Mouse (Mus musculus): ENCODE measurements around the gene Rbms2. TPM values are rescaled to one million over a fixed set of nuclear protein-coding genes. Genes with fewer than 3 reads are reported as not detected.
A peak's percentile ranks its signal among the peaks of the same experiment; 100 is the strongest.
"Not testable (repeated sequence)": the region's sequence is repeated elsewhere in the genome, so short reads cannot be mapped to it uniquely, and the experiment has no call there.

Rbms2 gene
- total RNA-seq, 4 experiments from 2014 or later: 53.5 to 63.6 (median 60.7) TPM

DNA sequence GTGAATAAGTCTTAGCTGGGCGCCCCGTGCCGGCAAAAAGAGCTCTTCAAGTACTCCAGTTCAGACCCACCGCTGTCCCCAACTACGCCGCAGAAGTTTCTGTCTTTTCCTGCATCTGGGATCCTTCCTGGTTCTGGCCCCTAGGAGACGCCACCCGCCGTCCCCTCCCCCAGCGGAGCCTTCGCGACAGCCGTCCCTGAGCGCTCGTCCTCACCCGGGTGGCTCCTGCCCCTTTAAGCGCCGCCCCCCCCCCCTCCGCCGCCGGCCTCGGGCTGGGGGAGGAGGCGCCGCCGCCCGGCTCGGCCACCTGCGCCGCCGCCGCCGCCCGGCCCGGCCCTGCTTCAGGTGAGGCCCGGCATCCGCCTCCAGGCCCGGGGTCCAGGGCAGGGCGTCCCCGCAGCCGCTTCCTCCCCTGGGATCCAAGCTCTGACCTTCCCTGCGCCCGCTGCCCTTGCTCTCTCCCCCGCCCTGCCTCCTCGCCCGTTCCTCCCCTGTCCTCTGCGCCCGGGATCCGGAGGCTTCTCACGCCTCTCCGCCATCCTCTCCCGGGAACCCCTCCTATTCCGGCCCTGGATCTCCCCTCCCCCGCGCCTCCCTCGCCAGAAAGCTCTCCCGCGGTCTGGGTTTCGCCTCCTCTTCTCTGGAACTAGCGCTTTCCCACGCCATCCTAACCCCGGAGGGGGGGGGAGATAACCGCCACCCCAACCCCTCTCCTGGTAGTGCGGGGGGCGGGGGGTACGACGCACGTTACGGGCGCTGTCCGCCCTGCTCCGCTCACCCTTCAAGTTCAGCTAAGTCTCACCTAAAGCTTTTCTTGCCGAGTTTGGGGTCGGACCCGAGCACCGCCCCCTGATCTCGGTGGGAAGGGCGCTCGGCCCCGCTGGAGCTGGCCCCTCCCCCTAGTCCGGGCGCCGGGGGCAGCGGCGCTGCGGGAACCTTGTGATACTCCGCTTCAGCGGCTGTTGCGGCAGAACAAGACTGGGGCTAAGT lies 87.3 kb downstream of the Rbms2 start:
- peak; percentile 76 to 78 for DNase-seq (ENCODE audit: low spot score in 2 of 2)

DNA sequence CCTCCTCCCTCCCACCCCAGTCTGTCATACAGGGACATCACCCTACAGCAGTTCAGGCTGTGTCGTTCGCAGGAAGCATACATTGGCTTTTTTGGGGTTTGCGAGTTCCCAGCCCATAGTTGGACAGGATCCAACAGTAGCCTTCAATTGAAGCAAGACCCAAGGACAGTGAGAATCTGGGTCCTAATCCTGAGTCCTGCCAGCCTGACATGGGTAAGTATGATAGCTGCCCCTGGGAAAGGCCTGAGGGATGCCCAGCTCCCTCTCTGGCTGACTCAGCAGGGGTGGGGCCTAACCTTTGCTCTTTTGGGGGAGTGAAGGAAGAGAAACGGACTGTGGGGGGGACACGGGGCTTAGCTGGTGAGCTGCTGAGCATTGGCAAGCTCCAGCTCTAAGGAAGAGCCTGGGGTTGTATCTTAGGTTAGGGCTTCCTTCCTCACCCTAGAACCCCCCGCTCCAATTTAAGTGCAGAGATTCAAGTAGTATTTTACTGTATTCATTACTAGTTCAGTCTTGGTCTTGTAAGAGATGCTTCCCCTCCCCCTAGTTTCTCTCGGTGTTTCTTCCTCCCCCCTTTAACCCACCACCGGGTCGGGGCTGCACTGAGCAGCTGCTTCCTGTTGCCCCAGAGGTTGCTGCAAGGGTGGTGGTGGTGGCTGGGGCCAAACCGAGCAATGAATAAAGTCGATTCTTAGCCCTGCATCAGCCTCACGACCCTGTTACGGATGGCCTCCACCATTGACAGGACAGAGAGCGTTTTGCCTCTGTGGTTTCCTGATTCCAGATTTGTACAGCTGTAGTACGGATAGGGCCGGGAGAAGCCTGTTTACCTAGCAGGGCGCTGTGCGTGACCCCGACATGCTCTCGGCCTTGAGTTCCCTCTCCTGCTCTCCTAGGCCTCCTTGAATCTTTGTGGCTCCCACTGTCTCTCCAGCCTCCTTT lies 88.3 kb downstream of the Rbms2 start, which contains the start of gene Baz2a:
TSS of gene Baz2a (plus strand) at position 14 of the 942 bp plus-strand sequence.
- peak; percentile 23 to 32 for DNase-seq (ENCODE audit: low spot score in 2 of 2)

DNA sequence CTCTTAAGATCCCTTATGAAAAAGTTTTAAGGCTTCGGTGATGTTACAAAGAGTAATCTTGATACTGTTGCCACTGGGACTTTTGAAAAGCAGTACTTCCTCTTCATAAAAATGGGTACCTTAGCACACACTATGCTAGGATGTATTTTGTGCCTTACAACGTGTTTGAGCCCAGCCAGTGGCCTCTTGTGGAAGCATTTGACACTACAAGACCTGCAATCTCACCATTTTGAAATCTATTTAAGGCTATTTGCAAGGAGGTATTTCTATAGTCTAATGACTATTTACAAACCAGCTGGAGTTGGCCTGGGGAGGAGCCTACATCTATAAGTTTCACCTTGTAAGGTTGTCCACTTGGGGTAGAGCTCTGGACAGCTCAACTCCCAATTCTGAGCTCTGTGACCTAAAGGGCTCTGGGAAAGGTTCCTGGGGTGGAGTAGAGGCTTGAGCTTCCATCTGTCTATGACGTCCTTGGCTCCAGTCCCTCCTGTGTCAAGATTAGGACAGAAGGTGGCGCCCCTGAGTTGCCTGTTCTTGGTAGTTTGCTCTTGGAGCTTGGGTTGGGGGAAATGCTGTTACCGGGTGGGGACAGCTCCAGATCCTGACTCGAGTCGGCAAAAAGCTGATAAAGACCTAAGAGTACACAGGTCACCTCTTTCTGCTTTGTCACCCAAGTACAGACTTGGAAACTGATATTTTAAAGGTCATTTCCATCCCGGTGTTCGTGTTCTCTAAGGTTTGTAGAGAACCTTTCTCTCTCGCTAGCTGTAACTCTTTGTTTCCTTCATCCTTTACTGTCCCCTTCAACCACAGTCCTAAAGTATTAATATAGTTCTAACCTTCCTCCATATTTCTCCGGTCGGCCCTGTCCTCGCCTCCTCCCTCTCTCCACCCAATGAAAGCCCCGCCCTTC lies 89.2 kb downstream of the Rbms2 start:
- peak; percentile 90 to 94 for DNase-seq (ENCODE audit: low spot score in 2 of 2)

DNA sequence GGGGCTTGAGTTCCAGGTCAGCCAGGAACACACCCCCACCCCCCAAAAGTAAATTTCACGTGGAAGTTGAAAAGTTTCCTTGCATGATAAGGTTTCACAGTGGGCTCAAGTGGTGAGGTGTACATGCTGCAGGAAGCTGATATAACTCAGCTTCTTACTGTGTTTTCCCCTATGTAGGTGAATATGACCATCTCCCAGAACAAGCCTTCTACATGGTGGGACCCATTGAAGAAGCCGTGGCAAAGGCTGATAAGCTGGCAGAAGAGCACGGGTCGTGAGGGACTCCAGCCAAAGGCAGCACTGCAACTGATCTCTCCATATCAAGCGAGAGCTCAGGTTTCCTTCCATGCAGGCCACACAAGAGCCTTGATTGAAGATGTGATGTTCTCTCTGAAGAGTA lies 90.3 kb downstream of the Rbms2 start:
- no peak for DNase-seq (ENCODE audit: low spot score in 2 of 2)

DNA sequence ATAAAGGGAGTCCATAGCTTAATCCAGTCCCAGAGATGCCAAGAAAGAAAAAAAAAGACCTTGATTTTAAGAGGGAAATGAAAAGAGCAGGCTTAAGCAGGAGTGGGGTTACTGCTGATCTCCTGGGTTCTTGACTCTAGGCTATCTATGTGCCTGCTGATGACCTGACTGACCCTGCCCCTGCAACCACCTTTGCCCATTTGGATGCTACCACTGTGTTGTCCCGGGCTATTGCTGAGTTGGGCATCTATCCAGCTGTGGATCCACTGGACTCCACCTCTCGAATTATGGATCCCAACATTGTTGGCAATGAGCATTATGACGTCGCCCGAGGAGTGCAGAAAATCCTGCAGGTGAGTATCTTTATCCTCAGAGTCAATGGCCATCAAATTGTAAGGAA lies 91.9 kb downstream of the Rbms2 start:
- DNase-seq (ENCODE audit: low spot score in 2 of 2): no peak

DNA sequence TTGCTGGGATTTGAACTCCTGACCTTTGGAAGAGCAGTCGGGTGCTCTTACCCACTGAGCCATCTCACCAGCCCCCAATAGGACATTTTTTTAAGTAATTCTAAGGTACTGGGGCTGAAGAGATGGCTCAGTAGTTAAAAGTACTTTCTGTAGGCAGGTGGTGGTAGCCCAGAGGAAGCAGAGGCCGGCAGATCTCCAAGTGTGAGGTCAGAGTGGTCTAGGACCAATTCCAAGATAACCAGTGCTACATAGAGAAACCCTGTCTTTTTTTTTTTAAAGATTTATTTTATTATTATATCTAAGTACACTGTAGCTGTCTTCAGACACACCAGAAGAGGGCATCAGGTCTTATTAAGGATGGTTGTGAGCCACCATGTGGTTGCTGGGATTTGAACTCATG lies 92.9 kb downstream of the Rbms2 start:
- not testable (repeated sequence) for DNase-seq (ENCODE audit: low spot score in 2 of 2)

DNA sequence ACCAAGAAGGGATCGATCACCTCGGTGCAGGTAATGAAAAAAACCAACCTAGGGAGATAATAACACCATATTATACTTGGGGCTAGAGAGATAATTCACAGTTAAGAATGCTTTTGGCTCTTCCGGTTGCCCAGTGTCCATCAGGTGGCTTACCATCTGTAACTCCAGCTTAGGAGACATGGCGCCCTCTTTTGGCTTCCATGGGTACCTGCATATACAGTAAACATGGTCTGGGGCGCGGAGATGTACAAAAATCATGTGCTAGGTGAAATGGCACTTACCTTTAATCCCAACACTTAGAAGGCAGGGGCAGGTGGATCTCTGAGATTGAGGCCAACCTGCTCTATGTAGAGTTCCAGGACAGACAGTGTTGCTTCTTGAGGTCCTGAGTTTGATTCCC lies 93.7 kb downstream of the Rbms2 start:
- DNase-seq (ENCODE audit: low spot score in 2 of 2): no peak

DNA sequence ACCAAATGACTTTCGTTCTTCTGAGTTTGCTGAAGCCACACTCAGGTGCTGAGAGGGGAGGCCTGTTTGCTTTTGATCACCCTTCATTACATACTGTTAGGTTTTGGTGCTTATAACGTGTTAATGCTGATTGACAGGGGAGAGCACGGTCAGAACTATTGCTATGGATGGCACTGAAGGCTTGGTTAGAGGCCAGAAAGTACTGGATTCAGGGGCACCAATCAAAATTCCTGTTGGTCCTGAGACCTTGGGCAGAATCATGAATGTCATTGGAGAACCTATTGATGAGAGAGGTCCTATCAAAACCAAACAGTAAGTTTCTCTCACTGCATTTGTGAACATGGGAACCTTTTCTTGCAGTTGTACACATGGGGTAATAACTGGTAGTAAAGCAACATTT lies 95.9 kb downstream of the Rbms2 start:
- DNase-seq (ENCODE audit: low spot score in 2 of 2): no peak

DNA sequence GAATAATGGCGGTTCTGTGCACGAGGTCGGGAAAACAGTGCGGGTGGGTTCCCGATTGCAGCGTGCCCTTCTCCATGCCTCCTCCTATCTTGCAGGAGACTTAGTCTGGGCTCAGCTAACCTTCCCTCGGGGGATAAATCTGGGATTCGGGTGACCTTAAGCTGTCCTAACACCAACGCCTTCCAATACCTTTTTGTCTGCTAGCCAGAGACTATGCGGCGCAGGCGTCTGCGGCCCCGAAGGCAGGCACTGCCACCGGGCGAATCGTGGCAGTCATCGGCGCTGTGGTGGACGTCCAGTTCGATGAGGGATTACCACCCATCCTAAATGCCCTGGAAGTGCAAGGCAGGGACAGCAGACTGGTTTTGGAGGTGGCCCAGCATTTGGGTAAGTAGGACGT lies 96.4 kb downstream of the Rbms2 start:
- peak in 1 of 2 experiments; percentile 22 for DNase-seq (ENCODE audit: low spot score in 2 of 2)

DNA sequence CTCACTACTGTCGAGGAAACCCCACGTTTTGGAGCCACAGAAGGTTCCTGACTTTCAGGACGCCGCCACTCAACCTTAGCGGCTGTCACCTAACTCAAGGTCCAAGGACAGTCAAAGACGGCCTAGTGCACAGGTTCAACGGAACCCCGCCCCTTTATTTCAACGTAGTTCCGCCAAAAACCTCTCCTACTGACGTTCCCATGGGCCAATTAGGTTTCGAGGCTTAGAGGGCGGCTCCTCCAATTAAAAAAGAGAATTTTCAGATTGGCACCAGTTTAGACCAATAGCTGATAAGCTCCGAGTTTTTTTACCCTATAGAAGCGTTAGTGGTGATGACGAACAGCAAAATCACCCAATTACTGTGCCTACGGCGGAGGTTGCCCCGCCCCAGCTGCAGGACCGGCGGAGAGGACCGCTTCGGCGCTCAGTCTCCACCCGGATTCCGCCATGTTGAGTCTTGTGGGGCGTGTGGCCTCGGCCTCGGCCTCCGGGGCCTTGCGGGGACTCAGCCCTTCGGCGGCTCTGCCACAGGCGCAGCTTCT lies 97.1 kb downstream of the Rbms2 start, which contains the start of gene Atp5b:
TSS of gene Atp5b (plus strand) at position 394 of the 542 bp plus-strand sequence.
- peak; percentile 95 to 97 for DNase-seq (ENCODE audit: low spot score in 2 of 2)

DNA sequence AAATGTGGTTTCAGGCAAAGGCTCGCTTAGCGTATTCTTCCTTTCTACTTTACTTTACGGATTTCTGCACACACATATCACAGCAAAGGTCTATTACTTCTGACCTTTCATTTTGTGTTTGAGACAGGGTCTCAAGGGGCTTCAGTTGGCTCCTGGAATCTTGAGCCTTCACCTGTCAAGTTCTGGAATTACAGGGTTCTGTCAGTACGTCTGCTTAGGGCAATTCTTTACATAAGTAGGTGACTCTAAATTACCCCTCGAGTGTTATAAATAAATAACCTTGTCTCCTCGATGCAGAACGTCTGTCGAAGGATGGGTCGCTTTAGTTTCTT lies 97.7 kb downstream of the Rbms2 start:
- DNase-seq (ENCODE audit: low spot score in 2 of 2): no peak

DNA sequence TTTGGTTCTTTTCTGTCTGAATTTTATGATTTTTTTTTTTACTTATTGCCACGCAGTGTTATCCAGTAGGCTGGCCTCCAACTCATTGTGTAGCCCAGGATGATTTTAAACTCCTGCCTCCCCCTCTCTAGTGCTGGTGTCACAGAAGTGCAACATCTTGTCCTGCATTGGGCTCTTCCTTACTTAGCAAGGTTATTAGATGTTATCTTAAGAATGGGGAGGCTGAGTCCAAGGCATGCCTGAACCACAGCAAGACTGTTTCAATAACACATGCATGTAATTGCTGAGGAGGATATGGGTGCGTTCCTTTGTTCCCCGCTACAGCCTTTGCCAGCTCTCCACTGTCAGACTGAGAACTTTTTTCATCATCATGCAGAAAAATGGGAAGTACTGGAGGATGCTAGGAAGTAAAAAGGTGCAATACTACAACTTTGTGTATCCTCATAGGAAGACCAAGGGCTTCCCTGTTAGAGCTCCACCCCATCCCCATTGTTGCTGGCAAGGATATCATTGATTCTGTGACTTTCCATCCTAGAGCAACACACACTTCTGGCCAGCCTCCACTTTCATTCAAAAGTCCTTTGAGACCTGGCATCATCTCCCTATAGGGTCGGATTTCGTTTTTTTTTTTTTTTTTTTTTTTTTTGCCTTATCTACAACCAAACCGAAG lies 98.2 kb downstream of the Rbms2 start:
- DNase-seq (ENCODE audit: low spot score in 2 of 2): no peak

Small RNA genes lying within 50 kb of the gene (microRNA-seq; reads per million reads assigned to microRNA genes)
- 14.1 reads per million, percentile 11 among the genes with 10 or more reads in this experiment for gene Mir677

Other genes starting within 250 kb of the Rbms2 start
- gene Hsd17b6, start 172.7 kb downstream of the Rbms2 start, total RNA-seq (2022): not detected
- 1 to 10 TPM in 1 of 4 experiments, under 1 TPM in 3; 0.40 to 1.0 (median 0.45) TPM for gene Prim1, start 165.1 kb downstream of the Rbms2 start, total RNA-seq (2022)
- gene Naca, start 144.7 kb downstream of the Rbms2 start, total RNA-seq (2022): 100 to 1,000 TPM; 367 to 418 (median 380) TPM
- gene Ptges3, start 121.3 kb downstream of the Rbms2 start, total RNA-seq (2022): 10 to 100 TPM; 70.5 to 81.9 (median 74.5) TPM
- 1,000 to 10,000 TPM; 3,262 to 3,916 (median 3,403) TPM for gene Atp5b, start 97.0 kb downstream of the Rbms2 start, total RNA-seq (2022)
- 10 to 100 TPM; 11.3 to 13.9 (median 12.6) TPM for gene Baz2a, start 88.7 kb downstream of the Rbms2 start, total RNA-seq (2022)
- under 1 TPM; 0.36 to 0.97 (median 0.58) TPM for gene Gls2, start 14.2 kb upstream of the Rbms2 start, total RNA-seq (2022)
- gene Spryd4, start 31.5 kb upstream of the Rbms2 start, total RNA-seq (2022): 10 to 100 TPM; 30.5 to 33.5 (median 32.4) TPM
- gene Mip, start 45.5 kb upstream of the Rbms2 start, total RNA-seq (2022): not detected
- gene Timeless, start 51.8 kb upstream of the Rbms2 start, total RNA-seq (2022): 1 to 10 TPM; 1.4 to 1.9 (median 1.7) TPM
- under 1 TPM in 1 of 4 experiments, not detected in 3; 0.21 TPM for gene Apon, start 73.8 kb upstream of the Rbms2 start, total RNA-seq (2022)
- gene Apof, start 88.4 kb upstream of the Rbms2 start, total RNA-seq (2022): not detected
- gene Stat2, start 90.3 kb upstream of the Rbms2 start, total RNA-seq (2022): 1 to 10 TPM; 1.6 to 4.5 (median 2.4) TPM
- not detected for gene Il23a, start 118.5 kb upstream of the Rbms2 start, total RNA-seq (2022)
- 1 to 10 TPM; 2.6 to 3.9 (median 3.2) TPM for gene Pan2, start 123.0 kb upstream of the Rbms2 start, total RNA-seq (2022)
- 10 to 100 TPM; 51.0 to 56.9 (median 52.2) TPM for gene Cnpy2, start 142.2 kb upstream of the Rbms2 start, total RNA-seq (2022)
- gene Cs, start 157.4 kb upstream of the Rbms2 start, total RNA-seq (2022): 100 to 1,000 TPM; 491 to 577 (median 541) TPM
- gene Coq10a, start 188.7 kb upstream of the Rbms2 start, total RNA-seq (2022): 100 to 1,000 TPM; 409 to 479 (median 445) TPM
- gene Ankrd52, start 196.8 kb upstream of the Rbms2 start, total RNA-seq (2022): 10 to 100 TPM; 38.7 to 48.8 (median 43.2) TPM
- not detected for gene Slc39a5, start 220.9 kb upstream of the Rbms2 start, total RNA-seq (2022)
- gene Nabp2, start 231.2 kb upstream of the Rbms2 start, total RNA-seq (2022): 10 to 100 TPM; 59.0 to 70.3 (median 63.5) TPM
- 10 to 100 TPM; 13.6 to 14.7 (median 14.1) TPM for gene Rnf41, start 231.4 kb upstream of the Rbms2 start, total RNA-seq (2022)